Mouse (Mus musculus): ENCODE measurements around the gene Rab3il1. TPM values are rescaled to one million over a fixed set of nuclear protein-coding genes. Genes with fewer than 3 reads are reported as not detected.

Rab3il1 gene
- polyA plus RNA-seq, 1 experiment from 2014 or later, result 41.5 TPM

DNA sequence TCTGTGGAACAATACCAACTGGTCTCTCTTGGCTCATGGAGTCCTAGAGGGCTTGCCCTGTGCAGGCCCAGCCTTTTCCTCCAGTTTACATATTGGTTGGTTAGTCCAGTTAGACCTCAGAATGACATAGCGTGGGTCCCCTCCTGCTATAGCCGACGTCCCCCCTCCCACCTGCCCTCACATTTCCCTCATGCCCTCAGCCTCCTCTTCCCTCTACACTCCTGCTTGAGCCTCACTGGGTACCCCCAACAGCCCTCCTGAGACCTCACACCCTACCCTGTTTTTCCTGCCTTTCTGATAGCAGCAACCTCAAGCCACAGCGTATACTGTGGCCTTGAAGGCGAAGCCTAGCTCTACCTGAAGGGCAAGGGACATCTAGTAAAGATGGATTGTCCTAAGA is 61.4 kb downstream of the Rab3il1 start:
- H3K36me3 ChIP-seq, result peaks cover 73% of the 10 kb centered on the region
- H3K27ac ChIP-seq, result no peak overlapping the region
- no peaks in the 10 kb centered on the region for H3K9me3 ChIP-seq (replicated peaks)
- H3K27me3 ChIP-seq (ENCODE audit: low read depth, poor library complexity, severe bottlenecking), result no peaks in the 10 kb centered on the region
- H3K4me1 ChIP-seq, result peaks cover 6% of the 10 kb centered on the region; the same call in 1 of the 2 replicates
- no peak overlapping the region for H3K4me3 ChIP-seq
- DNase-seq (ENCODE audit: low spot score), result no peak
- WGBS, result 91% methylated on average over 5 of the region's 5 CpGs

DNA sequence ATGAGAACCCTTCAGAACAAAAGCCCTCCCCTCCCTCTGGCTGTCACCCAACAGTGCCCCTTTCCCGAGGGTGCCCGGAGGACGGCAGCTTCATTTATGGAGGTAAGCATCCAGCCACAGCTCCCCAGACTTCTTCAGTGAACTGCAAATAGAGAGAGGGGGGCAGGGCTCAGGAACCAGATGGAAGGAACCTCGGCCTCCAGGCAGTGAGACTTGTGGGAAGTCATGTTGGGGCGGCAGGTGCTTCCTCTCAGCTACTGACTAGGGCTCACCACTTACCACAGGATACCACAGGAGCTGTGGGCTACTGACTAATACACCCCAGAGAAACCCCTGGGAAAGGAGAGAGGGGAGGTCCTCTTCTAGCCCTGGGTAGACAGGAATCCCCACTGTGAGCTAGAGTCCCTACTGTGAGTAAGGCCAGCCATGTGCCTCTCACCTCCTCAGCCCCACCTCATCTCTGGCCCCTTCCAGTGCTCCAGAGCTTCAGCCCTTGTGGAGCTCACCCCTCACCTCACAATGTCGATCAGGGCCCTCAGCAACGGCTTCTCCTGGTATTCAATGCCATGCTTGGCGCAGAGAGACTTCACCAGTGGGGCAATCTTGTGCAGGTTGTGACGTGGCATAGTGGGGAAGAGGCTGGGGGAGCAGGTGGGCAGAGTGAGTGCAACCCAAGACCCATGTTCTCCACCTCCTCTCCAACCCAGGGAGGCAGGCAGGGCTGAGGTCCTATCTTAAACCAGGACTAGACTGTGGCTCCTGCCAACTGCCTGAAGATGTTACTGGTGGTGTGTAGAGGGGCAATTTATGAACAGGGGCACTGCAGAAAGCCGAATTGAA is 62.9 kb downstream of the Rab3il1 start:
- no peak for DNase-seq (ENCODE audit: low spot score)
- WGBS, result 92% methylated on average over 10 of the region's 10 CpGs
- Histone ChIP-seq H3K4me3 (no peak overlapping the region), H3K9me3 (replicated peaks) (no peaks in the 10 kb centered on the region), H3K4me1 (peaks cover 6% of the 10 kb centered on the region; the same call in 1 of the 2 replicates), H3K36me3 (peaks cover 89% of the 10 kb centered on the region), H3K27me3 (ENCODE audit: low read depth, poor library complexity, severe bottlenecking) (no peaks in the 10 kb centered on the region), H3K27ac (no peak overlapping the region)

DNA sequence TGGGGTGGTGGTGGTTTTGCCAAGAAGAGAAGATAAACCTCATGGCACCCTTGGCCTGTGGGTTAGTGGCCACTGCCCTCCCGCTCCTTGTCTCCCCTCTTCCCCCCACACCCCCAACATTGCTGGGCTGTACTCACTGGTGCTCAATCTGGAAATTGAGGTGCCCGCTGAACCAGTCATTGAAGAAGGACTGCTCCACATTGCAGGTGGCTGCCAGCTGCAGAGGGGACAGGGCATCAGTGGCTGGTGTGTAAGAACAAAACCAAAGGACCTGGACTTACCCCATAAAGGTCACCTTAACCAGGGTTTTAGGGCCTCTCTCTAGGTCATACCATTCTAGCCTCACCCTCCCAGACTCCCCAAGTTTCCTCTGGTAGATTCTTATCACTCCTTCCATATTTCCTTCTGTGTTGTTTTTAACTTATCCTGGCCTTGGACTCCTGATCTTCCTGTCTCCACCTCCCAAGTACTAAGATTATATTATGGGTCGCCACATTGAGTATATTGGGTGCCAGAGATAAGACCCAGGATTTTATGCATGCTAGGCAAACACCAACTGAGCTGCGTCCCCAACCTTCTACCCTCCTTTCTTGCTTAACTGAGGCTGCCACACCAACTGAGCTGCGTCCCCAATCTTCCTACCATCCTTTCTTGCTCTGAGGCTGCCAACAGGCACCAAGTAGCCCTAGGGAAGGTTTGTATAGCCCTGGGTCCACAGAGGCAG is 64.2 kb downstream of the Rab3il1 start:
- H3K4me3 ChIP-seq, result no peak overlapping the region
- H3K27me3 ChIP-seq (ENCODE audit: low read depth, poor library complexity, severe bottlenecking), result no peaks in the 10 kb centered on the region
- peaks cover 100% of the 10 kb centered on the region for H3K36me3 ChIP-seq
- no peaks in the 10 kb centered on the region for H3K9me3 ChIP-seq (replicated peaks)
- peaks cover 6% of the 10 kb centered on the region; the same call in 1 of the 2 replicates for H3K4me1 ChIP-seq
- 89% methylated on average over 5 of the region's 5 CpGs for WGBS
- H3K27ac ChIP-seq, result no peak overlapping the region
- no peak for DNase-seq (ENCODE audit: low spot score)

DNA sequence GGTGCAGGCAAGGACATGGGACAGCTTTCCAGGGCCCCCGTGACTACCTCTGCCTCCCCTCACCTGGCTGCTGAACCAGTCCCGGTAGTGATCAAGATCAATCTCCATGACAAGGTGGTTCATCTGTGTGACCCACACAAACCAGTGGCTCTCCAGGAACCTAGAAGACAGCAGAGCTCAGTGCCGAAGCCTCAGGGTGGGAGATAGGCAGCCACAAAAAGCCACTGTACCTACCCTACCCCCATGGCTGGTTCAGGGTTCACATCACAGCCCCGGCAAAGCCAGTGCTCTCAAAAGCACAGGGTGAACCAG is 64.7 kb downstream of the Rab3il1 start:
- no peaks in the 10 kb centered on the region for H3K9me3 ChIP-seq (replicated peaks)
- 95% methylated on average over 4 of the region's 4 CpGs for WGBS
- H3K4me3 ChIP-seq, result no peak overlapping the region
- no peaks in the 10 kb centered on the region for H3K27me3 ChIP-seq (ENCODE audit: low read depth, poor library complexity, severe bottlenecking)
- no peak overlapping the region for H3K27ac ChIP-seq
- H3K36me3 ChIP-seq, result peaks cover 100% of the 10 kb centered on the region
- DNase-seq (ENCODE audit: low spot score), result no peak
- H3K4me1 ChIP-seq, result peaks cover under 1% of the 10 kb centered on the region; the same call in 1 of the 2 replicates

DNA sequence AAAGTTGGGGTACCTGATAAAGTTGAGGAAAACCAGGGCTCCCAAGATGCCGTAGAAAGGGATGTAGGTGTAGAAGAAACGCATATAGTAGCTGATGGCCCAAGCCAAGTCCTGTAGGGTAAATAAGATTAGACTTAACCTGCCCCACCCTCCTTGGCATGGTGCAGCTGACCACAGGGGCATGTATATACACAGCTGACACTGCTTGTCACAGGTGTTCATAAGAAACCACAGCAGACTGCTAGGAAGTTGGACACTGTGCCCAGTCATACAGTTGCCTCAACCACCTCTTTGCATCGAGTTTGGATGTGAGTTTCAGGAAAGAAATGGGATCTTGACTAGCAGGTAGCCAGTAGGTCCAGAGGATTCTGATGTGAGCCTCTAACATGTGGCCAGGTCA is 65.0 kb downstream of the Rab3il1 start:
- WGBS, result 96% methylated on average over 3 of the region's 3 CpGs
- H3K4me3 ChIP-seq, result no peak overlapping the region
- no peak overlapping the region for H3K27ac ChIP-seq
- H3K27me3 ChIP-seq (ENCODE audit: low read depth, poor library complexity, severe bottlenecking), result no peaks in the 10 kb centered on the region
- H3K4me1 ChIP-seq, result no peaks in the 10 kb centered on the region
- H3K9me3 ChIP-seq (replicated peaks), result no peaks in the 10 kb centered on the region
- no peak for DNase-seq (ENCODE audit: low spot score)
- H3K36me3 ChIP-seq, result peaks cover 100% of the 10 kb centered on the region

DNA sequence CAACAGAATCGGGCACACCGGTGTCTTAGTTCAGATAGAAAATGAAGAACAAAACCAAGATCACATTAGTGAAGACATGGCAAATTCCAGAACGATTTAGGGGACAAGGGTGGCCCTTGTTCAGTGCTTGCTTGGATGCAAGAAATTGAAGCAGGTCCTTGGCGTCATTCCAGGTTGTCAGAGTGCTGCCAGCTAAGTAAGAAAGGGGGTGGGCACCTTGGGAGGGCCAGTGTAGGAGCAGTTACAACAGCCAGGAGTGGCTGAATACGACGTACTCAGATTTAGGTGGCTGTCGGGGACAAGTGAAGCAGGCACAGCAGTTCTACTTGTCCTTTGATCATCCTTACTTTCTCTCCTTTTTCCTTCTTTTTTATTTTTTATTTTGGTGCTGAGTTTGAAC is 66.2 kb downstream of the Rab3il1 start:
- no peaks in the 10 kb centered on the region for H3K27me3 ChIP-seq (ENCODE audit: low read depth, poor library complexity, severe bottlenecking)
- no peaks in the 10 kb centered on the region for H3K4me1 ChIP-seq
- WGBS, result 95% methylated on average over 7 of the region's 7 CpGs
- H3K4me3 ChIP-seq, result no peak overlapping the region
- no peak overlapping the region for H3K27ac ChIP-seq
- H3K36me3 ChIP-seq, result peaks cover 100% of the 10 kb centered on the region
- no peak for DNase-seq (ENCODE audit: low spot score)
- H3K9me3 ChIP-seq (replicated peaks), result no peaks in the 10 kb centered on the region

DNA sequence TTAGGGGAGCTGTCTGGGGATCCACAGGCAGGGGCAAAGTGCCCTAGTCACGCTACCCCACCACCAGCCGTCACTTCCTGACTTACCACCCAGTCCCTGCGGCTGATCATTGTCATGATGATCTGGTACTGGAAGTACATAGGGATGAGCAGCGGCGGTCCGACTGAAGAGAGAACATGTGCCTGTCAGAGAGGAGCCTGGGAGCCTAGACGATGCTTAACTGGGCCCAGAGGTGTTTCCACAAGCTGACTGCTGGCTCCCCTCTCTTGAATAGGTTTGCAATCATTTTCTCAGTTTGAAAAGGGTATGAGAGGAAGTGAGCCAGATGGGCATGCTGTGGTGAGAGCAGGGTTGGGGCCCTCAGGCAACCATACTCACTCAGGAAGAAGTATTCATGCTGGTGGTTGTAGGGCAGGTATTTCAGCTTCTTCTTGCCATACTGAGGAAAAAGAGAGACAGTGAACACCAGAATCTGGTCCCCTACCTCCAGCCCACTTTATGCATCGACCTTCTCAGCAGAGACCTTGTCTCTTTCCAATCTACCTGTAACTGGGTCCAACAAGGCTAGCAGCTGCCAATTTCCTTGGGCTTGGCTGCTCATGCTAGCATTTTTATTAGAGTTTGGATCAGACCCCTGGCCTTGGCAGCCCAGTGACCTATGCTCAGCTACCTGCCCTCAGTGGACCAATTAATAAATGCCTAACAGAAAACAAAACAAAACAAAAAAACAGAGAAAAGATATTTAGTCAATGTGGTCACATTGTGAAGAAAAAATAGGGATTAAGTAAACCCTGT is 68.9 kb downstream of the Rab3il1 start:
- Histone ChIP-seq H3K4me1 (no peaks in the 10 kb centered on the region), H3K4me3 (no peak overlapping the region), H3K27ac (no peak overlapping the region), H3K9me3 (replicated peaks) (0 out of 2 replicates have a peak, but pooled peaks cover 2% of the 10 kb centered on the region), H3K36me3 (peaks cover 100% of the 10 kb centered on the region), H3K27me3 (ENCODE audit: low read depth, poor library complexity, severe bottlenecking) (no peaks in the 10 kb centered on the region)
- DNase-seq (ENCODE audit: low spot score), result no peak
- 95% methylated on average over 8 of the region's 8 CpGs for WGBS

DNA sequence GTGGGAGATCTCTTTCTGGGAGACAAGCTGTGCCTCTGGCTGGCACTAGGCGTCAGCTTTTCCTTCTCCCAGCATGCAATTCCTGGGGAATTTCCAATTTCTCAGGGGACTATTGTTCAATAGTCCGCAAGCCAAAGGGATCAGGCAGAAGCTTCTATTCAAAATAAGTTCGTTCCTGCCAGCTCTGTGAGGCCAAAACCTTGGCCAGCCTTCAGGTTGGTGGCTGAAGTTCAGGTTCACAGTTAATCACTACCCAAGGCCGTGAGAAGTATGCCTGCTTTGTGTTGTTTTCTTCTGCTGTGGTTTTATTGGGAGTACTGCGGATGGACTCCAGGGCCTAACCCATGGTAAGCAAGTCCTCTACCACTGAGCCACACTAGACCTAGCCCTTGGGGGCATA is 69.7 kb downstream of the Rab3il1 start:
- H3K4me3 ChIP-seq, result no peak overlapping the region
- H3K36me3 ChIP-seq, result peaks cover 100% of the 10 kb centered on the region

DNA sequence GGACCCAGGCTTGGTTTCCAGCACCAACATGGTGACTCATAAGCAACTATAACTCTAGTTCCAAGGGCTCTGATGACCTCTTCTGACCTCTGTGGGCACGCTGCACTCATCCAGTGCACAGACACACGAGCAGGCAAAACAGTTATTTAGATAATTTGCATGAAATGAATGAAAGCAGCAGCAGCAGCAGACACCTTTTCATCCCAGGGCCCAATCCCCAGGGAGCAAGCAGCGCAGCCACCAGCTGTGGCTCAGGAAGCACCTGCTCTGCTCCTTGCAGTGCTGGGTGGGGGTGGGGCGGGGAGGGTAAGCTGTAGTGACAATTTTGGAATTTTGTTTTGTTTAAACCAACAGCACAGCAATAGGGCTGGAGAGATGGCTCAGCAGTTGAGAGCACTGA is 70.4 kb downstream of the Rab3il1 start:
- no peak overlapping the region for H3K4me3 ChIP-seq
- H3K4me1 ChIP-seq, result no peaks in the 10 kb centered on the region
- WGBS, result 92% methylated on average over 4 of the region's 4 CpGs

More for the DNA sequence above, 69.7 kb downstream of the Rab3il1 start:
- 95% methylated on average over 5 of the region's 5 CpGs for WGBS
- H3K4me1 ChIP-seq, result no peaks in the 10 kb centered on the region
- no peak overlapping the region for H3K27ac ChIP-seq
- DNase-seq (ENCODE audit: low spot score), result no peak
- H3K9me3 ChIP-seq (replicated peaks), result 0 out of 2 replicates have a peak, but pooled peaks cover 2% of the 10 kb centered on the region
- H3K27me3 ChIP-seq (ENCODE audit: low read depth, poor library complexity, severe bottlenecking), result no peaks in the 10 kb centered on the region

DNA sequence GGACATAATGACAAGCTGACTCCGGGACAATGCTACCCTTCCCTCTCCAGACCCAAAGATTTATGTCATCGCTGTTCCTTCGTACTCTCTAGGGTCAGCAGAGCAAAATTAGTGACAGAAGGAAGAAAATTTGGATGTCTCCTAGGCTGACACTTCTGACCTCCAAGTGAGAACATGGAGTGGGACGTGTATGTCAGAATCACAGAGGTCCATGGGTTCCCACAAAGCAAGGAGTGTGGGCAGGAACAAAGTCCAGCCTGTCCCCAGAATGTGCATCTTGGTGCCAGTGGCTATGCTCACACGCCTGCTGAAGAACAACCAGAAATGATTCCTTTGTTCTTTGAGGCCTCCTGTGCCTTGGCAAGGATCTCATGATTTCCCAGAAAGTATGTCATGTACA is 71.7 kb downstream of the Rab3il1 start:
- 93% methylated on average over 5 of the region's 5 CpGs for WGBS
- peaks cover 100% of the 10 kb centered on the region for H3K36me3 ChIP-seq
- H3K4me3 ChIP-seq, result no peak overlapping the region
- H3K27ac ChIP-seq, result no peak overlapping the region
- no peaks in the 10 kb centered on the region for H3K27me3 ChIP-seq (ENCODE audit: low read depth, poor library complexity, severe bottlenecking)
- DNase-seq (ENCODE audit: low spot score), result no peak
- H3K4me1 ChIP-seq, result no peaks in the 10 kb centered on the region
- 0 out of 2 replicates have a peak, but pooled peaks cover 2% of the 10 kb centered on the region for H3K9me3 ChIP-seq (replicated peaks)

More for the DNA sequence above, 70.4 kb downstream of the Rab3il1 start:
- no peaks in the 10 kb centered on the region for H3K27me3 ChIP-seq (ENCODE audit: low read depth, poor library complexity, severe bottlenecking)
- H3K9me3 ChIP-seq (replicated peaks), result 0 out of 2 replicates have a peak, but pooled peaks cover 2% of the 10 kb centered on the region
- no peak overlapping the region for H3K27ac ChIP-seq
- peaks cover 100% of the 10 kb centered on the region for H3K36me3 ChIP-seq
- no peak for DNase-seq (ENCODE audit: low spot score)

DNA sequence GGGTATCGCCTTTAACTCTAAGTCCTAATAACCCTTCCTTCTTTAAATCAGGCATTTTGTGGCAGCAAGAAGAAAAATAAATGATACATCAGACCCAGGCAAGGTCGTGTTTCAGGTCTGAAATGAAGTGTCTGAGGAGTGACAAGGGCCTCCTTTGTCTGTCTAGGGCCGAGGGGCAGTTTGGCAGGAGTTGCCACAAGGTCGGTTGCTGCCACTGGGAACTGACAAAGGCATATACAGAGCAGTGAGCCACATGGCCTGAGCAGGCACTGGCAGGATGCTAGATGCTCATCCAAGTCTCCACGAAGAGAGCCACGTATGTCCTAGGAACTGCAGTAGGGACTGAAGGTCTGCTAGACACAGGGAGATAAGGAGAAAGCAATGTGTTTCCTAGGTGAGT is 76.9 kb downstream of the Rab3il1 start:
- no peak for DNase-seq (ENCODE audit: low spot score)
- peaks cover 100% of the 10 kb centered on the region for H3K36me3 ChIP-seq
- H3K27me3 ChIP-seq (ENCODE audit: low read depth, poor library complexity, severe bottlenecking), result no peaks in the 10 kb centered on the region
- H3K4me1 ChIP-seq, result peaks cover 9% of the 10 kb centered on the region; the same call in 1 of the 2 replicates
- H3K9me3 ChIP-seq (replicated peaks), result 0 out of 2 replicates have a peak, but pooled peaks cover 2% of the 10 kb centered on the region
- no peak overlapping the region for H3K27ac ChIP-seq
- WGBS, result 80% methylated on average over 6 of the region's 6 CpGs
- no peak overlapping the region for H3K4me3 ChIP-seq

DNA sequence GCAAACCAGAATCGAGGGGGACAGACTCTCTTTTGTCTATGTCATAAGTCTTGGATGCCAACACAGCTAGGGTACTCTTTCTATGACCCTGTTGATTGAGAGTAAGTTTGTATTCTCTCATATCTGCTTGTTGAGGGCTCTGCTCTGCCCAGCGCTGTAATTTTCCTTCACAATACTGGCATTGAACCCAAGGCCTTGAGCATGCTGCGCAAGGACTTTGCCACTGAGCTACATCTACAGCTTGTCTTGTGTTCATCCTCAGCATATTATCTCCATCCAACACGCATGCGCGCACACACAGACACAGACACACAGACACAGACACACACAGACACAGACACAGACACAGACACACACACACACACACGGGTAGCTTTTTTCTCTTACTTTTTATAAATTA is 78.9 kb downstream of the Rab3il1 start:
- H3K27ac ChIP-seq, result no peak overlapping the region
- H3K27me3 ChIP-seq (ENCODE audit: low read depth, poor library complexity, severe bottlenecking), result no peaks in the 10 kb centered on the region
- H3K4me1 ChIP-seq, result peaks cover 9% of the 10 kb centered on the region; the same call in 1 of the 2 replicates
- no peaks in the 10 kb centered on the region for H3K9me3 ChIP-seq (replicated peaks)
- 96% methylated on average over 7 of the region's 7 CpGs for WGBS
- H3K36me3 ChIP-seq, result peaks cover 100% of the 10 kb centered on the region
- no peak overlapping the region for H3K4me3 ChIP-seq
- DNase-seq (ENCODE audit: low spot score), result no peak
